ENCODE assay signal across 41 mouse cellular contexts in the genomic region with DNA sequence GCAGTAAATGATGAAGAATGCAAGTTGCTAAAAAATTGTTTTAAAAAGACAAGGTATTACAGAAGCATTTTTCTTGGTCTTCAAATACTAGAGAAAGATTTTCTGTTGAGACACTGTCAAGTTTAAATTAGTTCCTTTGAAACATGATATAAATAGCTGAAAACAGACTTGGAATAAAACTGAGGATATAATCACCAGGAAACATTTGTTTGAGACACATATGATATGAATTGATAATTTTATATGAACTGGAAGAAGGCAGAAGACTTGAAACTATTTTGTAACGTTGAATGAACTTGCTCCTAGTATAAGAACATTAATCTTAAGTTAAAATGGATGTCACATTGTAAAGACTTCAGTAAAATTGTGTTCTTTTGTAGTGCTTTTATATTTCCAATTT. TPM values are rescaled to one million over a fixed set of nuclear protein-coding genes. Genes with fewer than 3 reads are reported as not detected.
"Had no signal": no experiment of that assay in that cellular context is flagged by ENCODE, and none has a peak within 500 bp of the region (broad histone marks: within the 10 kb centered on the region; RNA-seq: fewer than 3 reads in every experiment).

No protein-coding gene starts in this region.

- H3K9ac ChIP-seq: heart, embryonic 12.5 days; heart, embryonic 13.5 days; heart, embryonic 15.5 days; hindbrain, embryonic 12.5 days; hindbrain, embryonic 13.5 days; hindbrain, embryonic 14.5 days; hindbrain, embryonic 15.5 days; intestine, embryonic 15.5 days; kidney, embryonic 15.5 days had no signal

- H3K27ac ChIP-seq: heart, embryonic 13.5 days; heart, embryonic 15.5 days; hindbrain, embryonic 10.5 days; hindbrain, embryonic 12.5 days; hindbrain, embryonic 13.5 days; hindbrain, embryonic 14.5 days; hindbrain, embryonic 15.5 days; hindbrain, postnatal 0 days; intestine, embryonic 15.5 days; kidney, embryonic 15.5 days; kidney, postnatal 0 days; layer of hippocampus, adult 2 months; left cerebral cortex, adult 2 months had no signal

- H3K4me1 ChIP-seq: heart, embryonic 12.5 days; heart, embryonic 13.5 days; heart, embryonic 15.5 days; hindbrain, embryonic 10.5 days; hindbrain, embryonic 12.5 days; hindbrain, embryonic 13.5 days; hindbrain, embryonic 15.5 days; intestine, embryonic 15.5 days; kidney, embryonic 15.5 days had no signal

- DNase-seq: heart, postnatal 10 days; heart, postnatal 14 days; heart, postnatal 36 days; heart, postnatal 4 days; kidney, adult 11 months; kidney, adult 18-20 months; kidney, adult 2 months; kidney, adult 8-10 months; kidney, adult 9 months; kidney, postnatal 10 days; kidney, postnatal 14 days; kidney, postnatal 25 days; kidney, postnatal 36 days; kidney, postnatal 4 days; layer of hippocampus, adult 9-11 months; layer of hippocampus, postnatal 36 days had no signal

- H3K27me3 ChIP-seq: heart, embryonic 12.5 days; heart, embryonic 13.5 days; heart, embryonic 15.5 days; hindbrain, embryonic 12.5 days; hindbrain, embryonic 13.5 days; hindbrain, embryonic 15.5 days; intestine, embryonic 15.5 days; kidney, embryonic 15.5 days had no signal

- H3K4me3 ChIP-seq: heart, embryonic 12.5 days; heart, embryonic 13.5 days; heart, embryonic 15.5 days; hindbrain, embryonic 10.5 days; hindbrain, embryonic 12.5 days; hindbrain, embryonic 13.5 days; hindbrain, embryonic 15.5 days; intestine, embryonic 15.5 days; kidney, embryonic 15.5 days; layer of hippocampus, adult 2 months; left cerebral cortex, adult 2 months had no signal

- H3K36me3 ChIP-seq: heart, embryonic 12.5 days; heart, embryonic 13.5 days; heart, embryonic 15.5 days; hindbrain, embryonic 10.5 days; hindbrain, embryonic 12.5 days; hindbrain, embryonic 13.5 days; hindbrain, embryonic 15.5 days; intestine, embryonic 15.5 days; kidney, embryonic 15.5 days had no signal

- H3K9me3 ChIP-seq: heart, embryonic 12.5 days; heart, embryonic 13.5 days; heart, embryonic 15.5 days; hindbrain, embryonic 10.5 days; hindbrain, embryonic 12.5 days; hindbrain, embryonic 13.5 days; hindbrain, embryonic 15.5 days; intestine, embryonic 15.5 days; kidney, embryonic 15.5 days had no signal

RNA-seq across cellular contexts. Expression of a gene that starts 11.1 kb away (rescaled TPM):
- total RNA-seq: heart, postnatal 10 days; heart, postnatal 14 days; heart, postnatal 25 days; heart, postnatal 36 days; layer of hippocampus, adult 18-20 months; layer of hippocampus, adult 2 months; layer of hippocampus, adult 8-10 months; layer of hippocampus, postnatal 14 days; layer of hippocampus, postnatal 25 days; layer of hippocampus, postnatal 36 days; left cerebral cortex, adult 18-20 months; left cerebral cortex, adult 2 months; left cerebral cortex, adult 8-10 months had no signal
- polyA plus RNA-seq: heart, embryonic 16.5 days; heart, postnatal 0 days; inflammation-experienced regulatory T-cells, adult 6 months; kidney, adult 2 months; large intestine, adult 2 months had no signal
